Mouse (Mus musculus): ENCODE measurements around the gene Banf2.

GRCm38 (mm10) chr2:144094721-144095120, 61.9 kb downstream of the Banf2 start:
- TF ChIP-seq CTCF (IDR thresholded peaks at IDR 0.05; ENCODE audit: control insufficient read depth, insufficient read depth, low read length) (no peak), POLR2A (IDR thresholded peaks at IDR 0.05; ENCODE audit: borderline replicate concordance, control insufficient read depth, low read depth, low read length) (no peak)

Data from bone marrow, adult 2 months (tissue).